Mouse (Mus musculus): ENCODE results near the gene Hnrnpk. TPM values are rescaled to one million over a fixed set of nuclear protein-coding genes. Genes with fewer than 3 reads are reported as not detected.
A peak's percentile ranks its signal among the peaks of the same experiment; 100 is the strongest.
"Not testable (repeated sequence)": the region's sequence is repeated elsewhere in the genome, so short reads cannot be mapped to it uniquely, and the experiment has no call there.

Hnrnpk gene
- 100 to 1,000 TPM; 412 to 432 TPM for total RNA-seq (2021)
- long read RNA-seq, experiment 1, partial matches to known transcripts: 9 of 290 reads
- long read RNA-seq, experiment 1, other reads (novel, unspliced or antisense): 281 of 290 reads
- long read RNA-seq, experiment 2, partial matches to known transcripts: 6 of 172 reads
- long read RNA-seq, experiment 2, other reads (novel, unspliced or antisense): 166 of 172 reads

- DNase-seq: not testable (repeated sequence)
Observed at GRCm38 (mm10) chr13:58403243-58403642, at the start of gene Hnrnpk. Hnrnpk (minus strand) TSS chr13:58403343.

GRCm38 (mm10) chr13:58452246-58452645 is 49.1 kb upstream of the Hnrnpk start:
- no peak for DNase-seq

DNA sequence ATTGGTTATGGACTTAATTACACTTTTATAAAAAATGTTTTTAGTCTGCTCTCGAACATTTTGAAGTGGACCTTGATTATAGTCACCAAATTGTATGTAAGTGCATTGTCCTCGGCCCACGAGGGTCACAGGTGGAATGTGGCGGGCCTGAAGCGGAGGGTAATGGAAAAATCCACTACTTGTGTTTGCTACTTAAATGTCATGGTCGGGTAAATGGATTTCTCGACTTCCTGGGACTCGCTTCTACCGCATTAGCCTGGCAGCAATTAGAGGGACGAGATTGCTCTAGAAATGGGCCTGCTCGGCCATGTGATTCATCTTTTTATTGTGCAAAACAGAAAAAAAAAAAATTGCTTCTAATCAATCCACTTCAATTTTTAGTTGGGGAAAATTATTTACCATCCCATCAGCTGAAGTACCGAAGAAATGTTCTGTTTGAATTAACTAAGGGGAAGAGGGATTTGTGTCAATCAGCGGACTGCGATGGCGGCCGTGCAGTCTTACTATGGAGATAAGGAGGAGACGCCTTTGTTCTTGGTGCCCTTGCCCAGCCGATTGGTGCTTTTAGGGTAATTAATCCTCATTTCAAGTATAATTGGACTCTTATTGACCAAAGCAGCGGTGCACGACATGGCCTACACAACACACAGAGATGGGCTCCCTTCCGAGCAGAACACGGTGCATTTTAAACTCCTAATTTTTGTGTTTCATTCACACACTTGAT is 47.5 kb upstream of the Hnrnpk start:
- no peak for DNase-seq

GRCm38 (mm10) chr13:58446541-58446940 is 43.4 kb upstream of the Hnrnpk start:
- DNase-seq: no peak

GRCm38 (mm10) chr13:58443787-58444186 is 40.6 kb upstream of the Hnrnpk start:
- DNase-seq: peak in 1 of 2 experiments; percentile 68

- no peak for DNase-seq
Observed at GRCm38 (mm10) chr13:58443326-58443725, 40.2 kb upstream of the Hnrnpk start.

DNA sequence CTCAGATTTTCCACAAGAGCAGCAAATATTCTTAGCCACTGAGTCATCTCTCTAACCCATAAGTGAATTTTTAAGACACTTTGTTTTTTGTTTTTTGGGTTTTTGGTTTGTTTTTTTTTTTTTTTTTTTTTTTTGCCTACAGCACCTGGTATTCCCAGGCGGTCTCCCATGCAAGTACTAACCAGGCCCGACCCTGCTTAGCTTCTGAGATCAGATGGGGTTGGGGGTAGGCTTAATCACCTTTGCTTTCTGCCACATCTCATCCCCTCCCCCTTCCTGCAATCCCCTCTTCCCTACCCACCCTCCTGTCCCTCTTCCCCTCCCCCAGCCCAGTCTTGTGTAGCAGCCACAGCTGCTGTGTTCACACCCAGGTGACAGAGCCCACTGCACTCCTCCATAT is 36.6 kb upstream of the Hnrnpk start:
- no peak for DNase-seq

DNA sequence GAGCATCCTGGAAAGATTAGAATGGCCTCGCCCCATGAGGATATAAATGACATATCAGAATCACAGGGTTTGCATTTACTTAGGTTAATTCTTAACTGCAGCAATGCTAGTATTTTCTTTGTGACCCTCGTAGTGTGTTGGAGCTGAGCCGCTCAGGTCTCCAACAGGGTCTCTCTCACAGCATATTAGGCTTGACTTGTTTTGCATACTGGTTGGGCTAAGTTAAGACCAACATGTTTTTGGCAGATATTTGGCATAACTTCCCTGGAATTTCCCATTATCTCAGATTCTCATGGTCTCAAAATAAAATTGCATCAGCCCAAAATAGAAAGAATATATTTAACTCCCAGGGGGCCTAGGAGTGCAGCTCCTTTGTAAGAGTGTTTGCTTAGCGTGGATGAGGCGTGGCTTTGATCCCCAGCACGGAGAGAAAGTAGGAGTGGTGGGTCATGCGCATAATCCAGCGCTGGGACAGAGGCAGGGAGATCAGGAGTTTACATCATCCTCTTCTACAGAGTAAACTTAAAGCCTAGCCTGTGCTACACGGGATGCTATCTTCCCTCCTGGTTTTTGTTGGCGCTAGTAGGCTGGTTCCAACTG is 20.0 kb upstream of the Hnrnpk start:
- peak; percentile 18 to 50 for DNase-seq

DNA sequence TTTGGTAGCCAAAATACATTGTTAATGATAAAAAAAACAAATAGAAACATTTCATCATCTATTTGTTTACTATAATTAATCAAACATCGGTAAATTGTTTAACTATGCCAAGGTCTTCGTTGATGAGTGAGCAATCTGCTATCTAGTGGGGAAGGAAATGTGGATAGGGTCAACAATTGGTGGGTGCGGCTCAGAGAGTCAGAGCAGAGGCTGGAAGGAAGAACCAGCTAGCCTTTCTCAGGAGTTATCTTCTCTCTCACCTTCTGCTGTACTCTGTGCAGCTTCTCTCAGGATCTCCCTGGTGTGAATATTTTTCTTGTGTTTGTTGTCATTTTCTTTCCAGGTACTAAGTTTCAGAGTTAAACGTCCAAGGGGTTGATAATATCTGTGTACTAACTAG is 19.1 kb upstream of the Hnrnpk start:
- no peak for DNase-seq

DNA sequence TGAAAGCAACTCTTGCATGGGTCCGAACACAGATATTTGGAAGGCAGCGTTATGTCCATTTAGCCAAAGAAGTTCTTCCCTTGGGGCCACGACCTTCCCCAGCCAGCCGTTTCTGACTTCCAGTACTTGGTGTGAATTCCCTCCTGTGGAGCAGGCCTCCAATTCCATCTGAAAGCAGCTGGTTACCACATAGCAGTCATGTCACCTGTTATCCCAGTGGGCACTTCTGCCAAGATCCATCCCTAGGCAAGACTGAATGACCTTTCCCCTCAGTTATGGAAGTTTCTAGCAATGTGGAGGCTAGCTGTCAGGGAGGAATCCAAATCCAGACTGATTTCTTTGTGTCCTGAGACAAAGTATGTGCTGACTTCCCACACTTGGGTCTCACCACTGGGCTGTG is 17.9 kb upstream of the Hnrnpk start:
- no peak for DNase-seq

DNA sequence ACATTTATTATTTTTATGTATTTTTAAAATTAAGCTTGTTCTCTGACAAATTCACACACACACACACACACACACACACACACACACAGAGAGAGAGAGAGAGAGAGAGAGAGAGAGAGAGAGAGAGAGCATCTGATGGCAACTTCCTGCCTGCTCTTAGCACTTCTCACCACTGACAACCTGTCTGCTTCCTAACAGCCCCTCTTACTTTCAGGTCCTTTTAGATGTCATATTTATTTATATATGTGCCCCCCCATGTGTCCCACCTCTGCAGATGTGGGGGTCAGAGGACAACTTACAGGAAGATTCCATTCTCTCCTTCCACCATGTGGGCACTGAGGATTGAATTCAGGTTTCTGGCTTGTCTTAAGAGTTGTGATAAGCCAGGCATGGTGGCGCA is 16.1 kb upstream of the Hnrnpk start:
- DNase-seq: no peak

GRCm38 (mm10) chr13:58418656-58419055 is 15.5 kb upstream of the Hnrnpk start:
- no peak for DNase-seq

DNA sequence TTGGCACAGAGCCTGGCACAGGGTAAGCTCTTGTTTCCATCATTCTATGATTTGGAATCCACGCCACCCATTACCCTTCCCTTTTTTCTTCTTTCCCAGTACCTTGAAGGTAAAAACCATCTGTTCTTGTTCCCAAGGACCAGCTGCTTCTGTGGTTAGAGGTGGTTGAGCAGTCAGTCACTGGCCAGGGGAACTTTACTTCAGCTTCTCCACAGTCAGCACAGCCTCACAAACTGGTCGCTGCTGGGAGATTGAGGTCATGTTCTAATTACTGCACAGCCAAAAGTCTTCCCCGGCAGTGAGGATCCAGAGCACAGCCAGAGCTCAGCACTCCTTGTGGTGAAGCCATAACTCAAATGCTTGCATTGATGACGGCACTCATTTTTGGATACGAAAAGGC is 12.7 kb upstream of the Hnrnpk start:
- DNase-seq: peak; percentile 29 to 32

DNA sequence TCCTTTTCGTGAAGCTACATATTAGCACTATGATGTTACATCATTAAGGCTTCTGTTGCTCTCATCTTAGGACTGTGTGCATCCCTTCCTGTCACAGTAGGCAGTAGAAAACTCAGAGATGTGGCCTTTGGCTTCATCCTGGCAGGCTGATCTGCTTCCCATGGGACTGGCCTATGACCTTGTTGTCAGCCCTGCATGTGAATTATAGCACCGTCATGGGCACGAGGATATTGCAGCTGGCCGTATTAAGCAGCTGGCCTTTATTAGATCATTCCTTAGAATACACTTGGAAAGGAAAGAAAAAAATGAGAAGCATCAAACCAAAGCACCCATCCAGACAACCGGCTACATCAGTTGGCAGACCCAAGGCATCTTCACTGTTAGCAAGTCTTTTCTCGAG is 12.2 kb upstream of the Hnrnpk start:
- no peak for DNase-seq

DNA sequence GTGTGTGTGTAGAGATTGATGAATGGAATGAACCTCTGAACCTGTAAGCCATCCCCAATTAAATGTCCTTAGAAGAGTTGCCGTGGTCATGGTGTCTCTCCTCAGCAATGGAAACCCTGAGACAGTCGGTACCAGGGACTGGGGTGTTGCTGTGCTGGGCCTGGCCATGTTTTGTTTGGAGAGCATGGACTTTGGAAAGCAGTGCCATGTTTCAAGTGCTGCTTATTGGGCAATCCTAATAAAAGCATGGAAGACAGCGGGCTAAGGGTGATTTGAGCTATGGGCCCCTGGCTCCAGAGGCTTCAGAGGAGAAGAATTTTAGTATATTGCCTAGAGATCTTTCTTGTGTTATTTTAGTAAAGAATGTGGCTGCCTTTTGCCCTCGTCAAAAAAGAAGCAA is 7.9 kb upstream of the Hnrnpk start:
- no peak for DNase-seq

- no peak for DNase-seq
Observed at GRCm38 (mm10) chr13:58402744-58403110, 416 bp downstream of the Hnrnpk start.

GRCm38 (mm10) chr13:58402003-58402743 is 970 bp downstream of the Hnrnpk start, which contains the start of gene Rmi1:
Rmi1 (plus strand) TSS chr13:58402248.
- DNase-seq: peak; percentile 98 to 99

GRCm38 (mm10) chr13:58401135-58402002 is 1.8 kb downstream of the Hnrnpk start:
- peak; percentile 75 to 76 for DNase-seq

DNA sequence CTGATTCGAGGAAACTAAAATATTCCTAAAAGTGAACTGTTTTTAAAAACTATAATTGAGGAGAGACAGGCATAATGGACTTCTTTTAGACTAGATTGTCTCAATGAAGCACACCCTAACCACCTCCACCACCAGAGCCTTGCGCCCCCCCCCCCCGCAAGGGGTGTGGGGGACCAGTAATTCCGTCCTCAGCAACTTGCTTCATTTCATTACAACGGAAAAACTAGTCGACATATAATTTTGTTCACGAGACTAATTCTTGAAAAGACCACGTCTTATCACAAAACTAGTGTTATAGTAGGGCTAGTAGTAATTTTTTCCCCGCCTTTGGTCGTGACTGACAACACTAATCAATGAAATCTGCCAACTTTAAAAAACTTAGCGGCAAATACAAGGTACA is 2.6 kb downstream of the Hnrnpk start:
- no peak for DNase-seq

GRCm38 (mm10) chr13:58397651-58398050 is 5.5 kb downstream of the Hnrnpk start:
- no peak for DNase-seq

DNA sequence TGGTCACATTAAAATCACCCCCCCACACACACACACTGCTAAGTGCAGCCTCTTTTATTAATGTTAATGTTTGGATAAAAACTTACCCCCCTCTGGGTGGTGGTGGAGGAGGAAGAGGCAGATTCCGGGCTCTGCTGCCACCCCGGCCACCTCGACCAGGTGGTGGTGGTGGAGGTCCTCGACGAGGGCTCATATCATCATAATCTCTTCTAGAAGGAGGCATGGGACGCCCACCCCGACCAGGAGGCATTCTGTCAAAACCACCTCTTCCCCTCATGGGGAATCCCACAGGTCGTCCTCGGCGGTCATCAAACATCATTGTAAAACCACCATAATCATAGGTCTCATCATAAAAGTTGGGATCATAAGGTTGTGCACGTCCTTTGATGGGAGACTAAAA is 8.8 kb downstream of the Hnrnpk start:
- DNase-seq: not testable (repeated sequence)
